Mouse (Mus musculus) E14TG2a.4 (cell line): Measurements from ENCODE around the gene Klc1.

Experiments used
- H3K27me3 ChIP-seq: 2 replicates; pipeline ENCODE4 v1.6.1; 2014; ENCODE audit warnings: low read length, control low read depth; ENCODE audit not compliant: insufficient read depth
- H3K36me3 ChIP-seq: 2 replicates; pipeline ENCODE4 v1.6.1; 2014; ENCODE audit warnings: low read length, control low read depth; ENCODE audit not compliant: insufficient read depth
- H3K4me1 ChIP-seq: replicated peaks from 2 replicates; pipeline ENCODE4 v1.6.1; 2014; ENCODE audit warnings: low read depth, low read length, control low read depth
- H3K4me3 ChIP-seq: replicated peaks from 2 replicates; pipeline ENCODE4 v1.5.1; 2014; ENCODE audit warnings: mild to moderate bottlenecking, low read length
- H3K9me3 ChIP-seq: 2 replicates; pipeline ENCODE4 v1.6.1; 2014; ENCODE audit warnings: low read length, control low read depth
- CTCF ChIP-seq: conservative IDR thresholded peaks from 2 replicates; pipeline ENCODE4 v1.5.1; 2014; ENCODE audit warnings: low read length
- NANOG ChIP-seq: IDR thresholded peaks from 2 replicates; pipeline ENCODE4 v1.6.1; 2014; ENCODE audit warnings: borderline replicate concordance, low read length, mixed read lengths
- POU5F1 ChIP-seq: IDR thresholded peaks from 2 replicates; pipeline ENCODE4 v1.6.1; 2014; ENCODE audit warnings: low read length, borderline replicate concordance

The Klc1 gene

DNA sequence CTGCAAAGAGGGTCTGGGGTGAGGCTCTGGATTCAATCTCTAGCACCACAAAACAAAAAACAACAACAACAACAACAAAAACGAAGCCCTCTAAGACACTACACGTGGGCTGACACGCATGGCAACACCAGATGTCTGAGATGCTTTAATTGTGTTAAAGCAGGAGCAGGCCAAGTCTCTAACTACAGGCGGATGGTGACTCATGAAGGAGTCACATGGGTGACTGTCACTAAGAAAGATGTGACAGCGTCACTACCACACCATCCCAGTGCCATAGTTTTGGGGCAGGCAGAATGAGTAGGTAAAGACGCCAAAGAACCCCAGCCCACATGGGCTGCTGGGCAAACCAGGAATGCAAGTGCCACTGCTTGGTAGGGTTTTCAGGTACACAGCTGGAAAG lies 6.2 kb upstream of the Klc1 start:
- no peaks in the 10 kb centered on the region for H3K9me3 ChIP-seq
- H3K27me3 ChIP-seq: peaks cover 15% of the 10 kb centered on the region
- H3K4me1 ChIP-seq: peaks cover 22% of the 10 kb centered on the region
- H3K4me3 ChIP-seq: no peak overlapping the region
- no peaks in the 10 kb centered on the region for H3K36me3 ChIP-seq
- TF ChIP-seq POU5F1: no peak
- TF ChIP-seq CTCF: no peak
- no peak for TF ChIP-seq NANOG

- TF ChIP-seq CTCF (no peak), POU5F1 (no peak), NANOG (no peak)
- Histone ChIP-seq H3K9me3 (no peaks in the 10 kb centered on the region), H3K4me1 (peaks cover 28% of the 10 kb centered on the region), H3K27me3 (peaks cover 23% of the 10 kb centered on the region), H3K4me3 (no peak overlapping the region), H3K36me3 (no peaks in the 10 kb centered on the region)
These were observed 5.3 kb upstream of the Klc1 start for GRCm38 (mm10) chr12:111753347-111753746.

DNA sequence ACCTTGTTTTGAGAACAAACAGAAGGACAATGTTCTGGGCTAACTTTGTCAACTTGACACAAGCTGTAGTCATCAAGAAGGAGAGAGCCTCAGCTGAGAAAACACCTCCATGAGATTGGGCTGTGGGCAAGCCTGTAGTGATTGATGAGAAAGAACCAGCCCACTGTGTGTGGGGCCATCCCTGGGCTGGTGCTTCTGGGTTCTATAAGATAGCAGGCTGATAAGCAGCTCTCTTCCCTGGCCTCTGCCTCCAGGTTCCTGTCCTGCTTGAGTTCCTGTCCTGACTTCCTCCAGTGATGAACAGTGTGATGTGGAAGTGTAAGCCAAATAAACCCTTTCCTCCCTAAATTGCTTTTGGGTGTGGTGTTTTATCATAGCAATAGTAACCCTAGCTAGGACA lies 3.9 kb upstream of the Klc1 start:
- Histone ChIP-seq H3K36me3 (no peaks in the 10 kb centered on the region), H3K4me3 (no peak overlapping the region), H3K9me3 (no peaks in the 10 kb centered on the region), H3K4me1 (peaks cover 29% of the 10 kb centered on the region), H3K27me3 (peaks cover 25% of the 10 kb centered on the region)
- TF ChIP-seq CTCF (no peak), NANOG (no peak)

DNA sequence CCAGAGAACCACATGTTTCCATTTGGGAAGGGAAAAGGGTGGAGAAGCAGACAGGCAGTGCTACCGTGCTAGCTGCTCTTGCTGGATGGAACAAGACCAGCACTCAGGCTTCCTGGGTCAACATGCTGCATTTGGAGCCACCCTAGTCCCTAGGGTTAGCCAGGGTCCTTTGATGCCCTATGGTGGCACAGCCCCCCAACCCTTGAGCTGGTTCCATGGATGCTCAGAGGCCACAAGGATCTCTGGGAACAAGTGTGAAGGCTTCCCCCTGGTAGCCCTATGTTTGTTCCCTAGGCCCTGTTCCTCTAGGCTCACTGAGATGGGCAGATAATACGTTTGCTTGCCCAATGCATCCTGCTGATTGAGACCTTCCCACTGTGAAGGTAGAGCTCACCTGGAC lies 3.4 kb upstream of the Klc1 start:
- H3K4me3 ChIP-seq: no peak overlapping the region
- H3K4me1 ChIP-seq: peaks cover 34% of the 10 kb centered on the region
- H3K27me3 ChIP-seq: peaks cover 25% of the 10 kb centered on the region
- TF ChIP-seq NANOG: no peak
- TF ChIP-seq CTCF: no peak
- no peak for TF ChIP-seq POU5F1
- H3K36me3 ChIP-seq: no peaks in the 10 kb centered on the region
- no peaks in the 10 kb centered on the region for H3K9me3 ChIP-seq

- TF ChIP-seq CTCF: no peak
- TF ChIP-seq POU5F1: no peak
- TF ChIP-seq NANOG: no peak
- Histone ChIP-seq H3K4me3 (no peak overlapping the region), H3K36me3 (no peaks in the 10 kb centered on the region)
These were observed 2.5 kb upstream of the Klc1 start for GRCm38 (mm10) chr12:111756082-111756697.

GRCm38 (mm10) chr12:111756698-111757082 lies 2.0 kb upstream of the Klc1 start:
- no peak for TF ChIP-seq CTCF
- TF ChIP-seq NANOG: no peak
- TF ChIP-seq POU5F1: no peak
- Histone ChIP-seq H3K9me3 (no peaks in the 10 kb centered on the region), H3K36me3 (no peaks in the 10 kb centered on the region), H3K4me3 (no peak overlapping the region), H3K4me1 (peaks cover 47% of the 10 kb centered on the region), H3K27me3 (peaks cover 25% of the 10 kb centered on the region)

More at GRCm38 (mm10) chr12:111756082-111756697, 2.5 kb upstream of the Klc1 start:
- Histone ChIP-seq H3K9me3 (no peaks in the 10 kb centered on the region), H3K27me3 (peaks cover 25% of the 10 kb centered on the region), H3K4me1 (peaks cover 42% of the 10 kb centered on the region)

- Histone ChIP-seq H3K27me3 (peaks cover 25% of the 10 kb centered on the region), H3K36me3 (peaks cover 3% of the 10 kb centered on the region), H3K4me1 (peaks cover 56% of the 10 kb centered on the region), H3K4me3 (peak overlapping the region; percentile 94), H3K9me3 (no peaks in the 10 kb centered on the region)
- no peak for TF ChIP-seq NANOG
These were observed 906 bp upstream of the Klc1 start for GRCm38 (mm10) chr12:111757561-111758325.

DNA sequence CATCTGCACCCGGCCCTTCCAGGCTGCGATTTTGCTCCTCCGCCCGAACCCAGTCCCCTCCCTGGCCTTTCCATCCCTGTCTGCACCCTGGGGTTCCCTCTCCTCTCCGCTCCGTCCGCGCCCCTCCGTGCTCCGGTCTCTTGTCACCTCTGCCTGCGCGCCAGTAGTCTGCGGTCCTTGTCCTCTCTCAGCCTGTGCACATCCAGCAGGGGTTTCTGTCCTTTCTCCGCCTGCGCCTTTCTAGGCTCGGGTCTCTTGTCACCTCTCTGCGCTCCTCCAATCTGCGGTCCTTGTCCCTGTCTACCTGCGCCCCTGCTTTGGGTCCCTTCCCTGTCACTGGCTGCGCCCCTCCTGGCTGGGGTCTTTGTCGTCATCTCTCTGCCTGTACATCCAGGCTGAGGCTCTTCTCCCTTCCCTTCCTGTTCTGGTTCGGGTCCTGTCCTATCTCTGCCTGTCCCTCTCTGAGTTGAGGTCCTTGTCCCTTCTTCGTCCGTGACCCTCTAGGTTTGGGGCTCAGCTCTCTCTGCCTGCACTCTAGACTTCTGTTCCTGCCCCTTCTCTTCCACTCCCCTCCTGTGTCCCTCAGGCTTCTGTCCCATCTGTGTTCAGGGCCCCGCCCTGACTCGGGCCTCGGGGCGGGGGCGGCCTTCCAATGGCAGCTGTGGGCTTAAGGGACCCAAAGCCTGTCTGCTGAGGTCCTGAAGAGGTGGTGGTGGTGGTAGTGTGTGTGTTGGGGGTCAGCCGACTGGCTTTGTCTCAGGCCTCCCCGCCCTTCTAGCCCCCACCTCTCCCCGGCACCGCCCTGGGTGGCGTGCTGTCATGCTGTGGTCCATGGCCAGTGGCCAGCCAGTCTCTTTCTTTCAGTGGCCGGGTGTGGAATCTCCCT lies 770 bp downstream of the Klc1 start:
- peak overlapping the region; percentile 94 for H3K4me3 ChIP-seq
- peaks cover 62% of the 10 kb centered on the region for H3K4me1 ChIP-seq
- peaks cover 16% of the 10 kb centered on the region for H3K36me3 ChIP-seq
- TF ChIP-seq NANOG (no peak), POU5F1 (no peak), CTCF (no peak)
- no peaks in the 10 kb centered on the region for H3K9me3 ChIP-seq
- peaks cover 25% of the 10 kb centered on the region for H3K27me3 ChIP-seq
